Mouse (Mus musculus) CH12.LX (cell line): ENCODE data around the gene Chaf1a. TPM values are rescaled to one million over a fixed set of nuclear protein-coding genes. Genes with fewer than 3 reads are reported as not detected.

Experiments
- DNase-seq: peaks from one replicate; pipeline ENCODE4 v3.0.0-alpha.2; 2013; ENCODE audit errors: extremely low read depth
- H3K27ac ChIP-seq: 2 replicates; pipeline ENCODE4 v1.5.1; 2012; ENCODE audit warnings: low read depth, mild to moderate bottlenecking, control low read depth, moderate library complexity; ENCODE audit not compliant: insufficient read depth
- H3K27me3 ChIP-seq: replicated peaks from 2 replicates; pipeline ENCODE3; 2012; ENCODE audit warnings: inconsistent platforms
- H3K36me3 ChIP-seq, 2 experiments: replicated peaks in 1 of 2; 2 replicates each; pipeline versions ENCODE3 to v1.6.1; 2012; ENCODE audit warnings: inconsistent platforms in 1 of 2, low read length in 1 of 2, mild to moderate bottlenecking in 1 of 2, mixed read lengths in 1 of 2, moderate library complexity in 1 of 2; ENCODE audit not compliant: control insufficient read depth in 1 of 2, insufficient read depth in 1 of 2
- H3K4me1 ChIP-seq, 2 experiments: 2 replicates each; pipeline ENCODE4 v1.6.1; 2012; ENCODE audit warnings: inconsistent platforms in 1 of 2, moderate library complexity in 1 of 2; ENCODE audit not compliant: insufficient read depth in 2 of 2, control insufficient read depth in 1 of 2
- H3K4me2 ChIP-seq: 2 replicates; pipeline ENCODE4 v1.6.1; 2012; ENCODE audit warnings: low read depth, mild to moderate bottlenecking, control low read depth; ENCODE audit not compliant: poor library complexity, insufficient read depth, severe bottlenecking
- H3K4me3 ChIP-seq, 3 experiments: fragments of 150-350 bp in 1 of 3; sonication (generic) in 1 of 3; replicated peaks in 1 of 3; 2 replicates each; pipeline versions ENCODE3 to v1.5.1; 2011 to 2012; ENCODE audit warnings: low read depth in 2 of 3, low read length in 2 of 3, mild to moderate bottlenecking in 2 of 3, moderate library complexity in 2 of 3, control low read depth in 1 of 3, improper control_type of control experiment in 1 of 3, inconsistent platforms in 1 of 3, mixed read lengths in 1 of 3; ENCODE audit not compliant: poor library complexity in 1 of 3
- H3K79me2 ChIP-seq: replicated peaks from 2 replicates; pipeline ENCODE4 v1.6.1; 2012; ENCODE audit warnings: mild to moderate bottlenecking, moderate library complexity; ENCODE audit not compliant: control insufficient read depth, poor library complexity, insufficient read depth, severe bottlenecking; ENCODE audit errors: extremely low read depth
- H3K9ac ChIP-seq: 2 replicates; pipeline ENCODE4 v1.6.1; 2012; ENCODE audit warnings: low read depth, mild to moderate bottlenecking, control low read depth, moderate library complexity; ENCODE audit not compliant: insufficient read depth
- H3K9me3 ChIP-seq: replicated peaks from 2 replicates; pipeline ENCODE3; 2012; ENCODE audit warnings: low read length, inconsistent platforms, mixed read lengths
- CHD1 ChIP-seq: IDR thresholded peaks from 2 replicates; pipeline ENCODE4 v1.6.1; 2012; ENCODE audit warnings: low read depth, low read length, improper control_type of control experiment, inconsistent platforms
- CTCF ChIP-seq, 2 experiments: IDR thresholded peaks in 1 of 2; conservative IDR thresholded peaks in 1 of 2; 2 replicates each; pipeline ENCODE4 v1.5.1; 2011 to 2012; ENCODE audit warnings: low read depth in 2 of 2, low read length in 2 of 2, improper control_type of control experiment in 1 of 2, inconsistent platforms in 1 of 2, mild to moderate bottlenecking in 1 of 2, moderate library complexity in 1 of 2
- E2F4 ChIP-seq: IDR thresholded peaks from 2 replicates; pipeline ENCODE4 v1.6.1; 2011; ENCODE audit warnings: low read depth, low read length, improper control_type of control experiment; ENCODE audit not compliant: insufficient replicate concordance
- ELF1 ChIP-seq: IDR thresholded peaks from 2 replicates; pipeline ENCODE4 v1.6.1; 2014; ENCODE audit warnings: low read depth, mild to moderate bottlenecking, inconsistent platforms, low read length, improper control_type of control experiment
- ETS1 ChIP-seq: conservative IDR thresholded peaks from 2 replicates; pipeline ENCODE4 v1.6.1; 2012; ENCODE audit warnings: low read depth, mild to moderate bottlenecking, inconsistent platforms, low read length, improper control_type of control experiment, moderate library complexity
- GABPA ChIP-seq: IDR thresholded peaks from 2 replicates; pipeline ENCODE4 v1.6.1; 2012; ENCODE audit warnings: low read depth, low read length, improper control_type of control experiment, inconsistent platforms; ENCODE audit not compliant: insufficient replicate concordance
- HCFC1 ChIP-seq: IDR thresholded peaks from 2 replicates; pipeline ENCODE4 v1.6.1; 2012; ENCODE audit warnings: low read depth, mild to moderate bottlenecking, inconsistent platforms, low read length, improper control_type of control experiment
- JUN ChIP-seq: IDR thresholded peaks from 2 replicates; pipeline ENCODE4 v1.6.1; 2011; ENCODE audit warnings: low read depth, mild to moderate bottlenecking, low read length, improper control_type of control experiment, moderate library complexity; ENCODE audit not compliant: insufficient read depth
- JUND ChIP-seq: conservative IDR thresholded peaks from 2 replicates; pipeline ENCODE4 v1.6.1; 2011; ENCODE audit warnings: low read depth, low read length, improper control_type of control experiment
- MAX ChIP-seq: IDR thresholded peaks from 2 replicates; pipeline ENCODE4 v1.6.1; 2011; ENCODE audit warnings: low read length, improper control_type of control experiment
- NELFE ChIP-seq: IDR thresholded peaks from 2 replicates; pipeline ENCODE4 v1.6.1; 2011; ENCODE audit warnings: low read depth, low read length, improper control_type of control experiment
- NRF1 ChIP-seq: IDR thresholded peaks from 2 replicates; pipeline ENCODE4 v1.6.1; 2014; ENCODE audit warnings: low read depth, mild to moderate bottlenecking, inconsistent platforms, low read length, improper control_type of control experiment, moderate library complexity
- PAX5 ChIP-seq: IDR thresholded peaks from 2 replicates; pipeline ENCODE4 v1.6.1; 2012; ENCODE audit warnings: low read length, inconsistent platforms, mixed read lengths
- POLR2AphosphoS2 ChIP-seq: IDR thresholded peaks from 2 replicates; pipeline ENCODE4 v1.6.1; 2011; ENCODE audit warnings: low read depth, low read length, improper control_type of control experiment
- TBP ChIP-seq: conservative IDR thresholded peaks from 2 replicates; pipeline ENCODE4 v1.6.1; 2011; ENCODE audit warnings: low read depth, low read length, improper control_type of control experiment
- TCF12 ChIP-seq: IDR thresholded peaks from 2 replicates; pipeline ENCODE4 v1.6.1; 2014; ENCODE audit warnings: low read depth, mild to moderate bottlenecking, inconsistent platforms, low read length, improper control_type of control experiment
- USF1 ChIP-seq: IDR thresholded peaks from 2 replicates; pipeline ENCODE4 v1.6.1; 2014; ENCODE audit warnings: low read depth, mild to moderate bottlenecking, inconsistent platforms, low read length, improper control_type of control experiment
- USF2 ChIP-seq: conservative IDR thresholded peaks from 2 replicates; pipeline ENCODE4 v1.6.1; 2011; ENCODE audit warnings: low read depth, low read length, improper control_type of control experiment
- ZC3H11A ChIP-seq: IDR thresholded peaks from 2 replicates; pipeline ENCODE4 v1.6.1; 2012; ENCODE audit warnings: low read depth, mild to moderate bottlenecking, inconsistent platforms, low read length, improper control_type of control experiment
- ZNF384 ChIP-seq: IDR thresholded peaks from 2 replicates; pipeline ENCODE4 v1.6.1; 2012; ENCODE audit warnings: low read depth, low read length, improper control_type of control experiment, inconsistent platforms
- dilution Hi-C: fragments of 300-500 bp; cut with MboI; formaldehyde crosslinking; loops from 2 replicates; pipeline ENCODE4 v1.14.3; 2020; ENCODE audit warnings: low sequenced_read_pairs; ENCODE audit not compliant: extremely low pct_unique_long_range_greater_than_20kb, extremely low pct_ligation_motif_present
- in situ Hi-C: fragments of 300-500 bp; cut with MboI; formaldehyde crosslinking; loops from 3 replicates; pipeline ENCODE4 v1.14.3; 2019; ENCODE audit warnings: low sequenced_read_pairs, low pct_ligation_motif_present, low pct_unique_long_range_greater_than_20kb, mixed read lengths
- polyA plus RNA-seq: library from polyadenylated mRNA; unstranded; fragments of >175 nt; gene quantifications from 2 replicates; pipeline ENCODE4 v1.2.1, GENCODE M21; 2012; ENCODE audit warnings: low read depth; ENCODE audit not compliant: insufficient read length
- total RNA-seq, 2 experiments: library from RNA; depleted of rRNA; stranded (reverse); fragments of 300-350 nt in 1 of 2; fragments of >200 nt in 1 of 2; gene quantifications; 2 replicates each; pipeline ENCODE4 v1.2.3; 2012 to 2014

The Chaf1a gene
- total and polyA plus RNA-seq, 3 experiments, result 18.4 to 97.1 (median 39.3) TPM

DNA sequence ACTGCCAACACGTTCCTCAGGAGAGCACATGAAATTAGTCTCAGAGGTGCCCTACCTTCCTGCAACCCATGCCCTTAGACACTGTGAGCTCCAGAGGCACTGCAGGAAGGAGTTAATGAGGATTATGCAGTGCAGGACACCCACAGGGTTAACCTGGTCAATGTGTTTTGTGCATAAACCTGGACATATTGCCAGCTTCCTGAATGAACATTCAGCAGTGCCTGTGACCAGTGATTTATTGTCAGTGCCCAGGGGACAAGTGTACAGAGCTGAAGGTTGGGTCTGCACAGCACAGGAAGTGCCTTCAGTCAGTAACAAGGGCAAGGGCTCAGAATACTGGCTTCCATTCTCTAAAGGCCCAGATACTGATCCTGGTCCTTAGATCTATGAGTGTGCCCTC lies 13.4 kb upstream of the Chaf1a start (continued):
- no peak for TF ChIP-seq GABPA
- TF ChIP-seq TBP, result no peak

GRCm38 (mm10) chr17:56027801-56028441 lies 12.3 kb upstream of the Chaf1a start:
- Histone ChIP-seq H3K27me3 (no peaks in the 10 kb centered on the region), H3K79me2 (peaks cover 64% of the 10 kb centered on the region), H3K9ac (no peak overlapping the region), H3K4me2 (no peak overlapping the region), H3K36me3 (peaks cover 35 to 89% of the 10 kb centered on the region in 2 experiments), H3K9me3 (no peaks in the 10 kb centered on the region), H3K4me1 (peaks cover 32 to 93% of the 10 kb centered on the region in 2 experiments), H3K4me3 (no peak overlapping the region), H3K27ac (no peak overlapping the region)
- DNase-seq, result no peak
- in situ Hi-C loops (no loop called here), dilution Hi-C loops (no loop called here)
- TF ChIP-seq E2F4 (no peak), ZC3H11A (no peak), MAX (no peak), HCFC1 (no peak), JUND (no peak), POLR2AphosphoS2 (no peak), ZNF384 (no peak), USF2 (no peak), ETS1 (no peak), PAX5 (no peak), JUN (no peak), USF1 (no peak), TCF12 (no peak), CTCF (conservative IDR thresholded peaks at IDR 0.05 in 1 of 2, IDR thresholded peaks at IDR 0.05 in 1 of 2; ENCODE audit: low read depth in 2 of 2, low read length in 2 of 2) (no peak), ELF1 (no peak), NRF1 (no peak), CHD1 (no peak), NELFE (no peak)
